Mouse (Mus musculus) heart, adult 2 months (tissue): ENCODE results near the gene Angel2. TPM values are rescaled to one million over a fixed set of nuclear protein-coding genes. Genes with fewer than 3 reads are reported as not detected.

ENCODE experiments used
- DNase-seq, 2 experiments: peaks; one replicate each; pipeline ENCODE4 v3.0.0; 2021
- H3K27ac ChIP-seq: fragments of 200-600 bp; 2 replicates; pipeline ENCODE4 v1.8.1; 2022
- H3K27me3 ChIP-seq: fragments of 200-500 bp; 2 replicates; pipeline ENCODE4 v1.6.1; 2012; ENCODE audit warnings: mild to moderate bottlenecking, low read length, inconsistent platforms, mixed read lengths; ENCODE audit not compliant: control insufficient read depth, insufficient read depth
- H3K36me3 ChIP-seq: fragments of 200-500 bp; 2 replicates; pipeline ENCODE4 v1.6.1; 2012; ENCODE audit warnings: low read length, inconsistent platforms; ENCODE audit not compliant: control insufficient read depth, insufficient read depth
- H3K4me1 ChIP-seq: fragments of 200-500 bp; 2 replicates; pipeline ENCODE4 v1.6.1; 2011; ENCODE audit warnings: low read length; ENCODE audit not compliant: control insufficient read depth, insufficient read depth
- H3K4me3 ChIP-seq: fragments of 200-600 bp; 2 replicates; pipeline ENCODE4 v1.8.1; 2022
- H3K79me2 ChIP-seq: fragments of 200-500 bp; replicated peaks from 2 replicates; pipeline ENCODE4 v1.6.1; 2012; ENCODE audit warnings: mild to moderate bottlenecking, inconsistent platforms, low read length, moderate library complexity, mixed read lengths; ENCODE audit not compliant: control insufficient read depth, insufficient read depth
- H3K9ac ChIP-seq: fragments of 200-500 bp; 2 replicates; pipeline ENCODE4 v1.6.1; 2012; ENCODE audit warnings: low read depth, mild to moderate bottlenecking, control low read depth, inconsistent platforms, low read length, mixed read lengths
- CTCF ChIP-seq: fragments of 200-600 bp; IDR thresholded peaks from 2 replicates; pipeline ENCODE4 v1.8.1; 2022; ENCODE audit warnings: antibody characterized with exemption, mild to moderate bottlenecking, moderate library complexity
- EP300 ChIP-seq: fragments of 200-500 bp; IDR thresholded peaks from 2 replicates; pipeline ENCODE4 v1.6.1; 2011; ENCODE audit warnings: low read depth, low read length, control low read depth; ENCODE audit not compliant: insufficient read depth
- POLR2A ChIP-seq: fragments of 200-500 bp; IDR thresholded peaks from 2 replicates; pipeline ENCODE4 v1.6.1; 2011; ENCODE audit warnings: mild to moderate bottlenecking, low read depth, low read length, control low read depth; ENCODE audit not compliant: insufficient read depth
- WGBS: fragments of 180-500 bp; shearing (Covaris S2); methylation state at CpG from one replicate; pipeline ENCODE4 v1.1.7; 2018; 5-methylcytosine and 5-hydroxymethylcytosine counted together
- intact Hi-C: fragments of 180-260 bp; cut with DNase I; formaldehyde crosslinking; loops from one replicate; pipeline ENCODE4 v1.15.1; 2025
- polyA plus RNA-seq: library from polyadenylated mRNA; depleted of rRNA; stranded (reverse); fragments of >200 nt; gene quantifications from 2 replicates; pipeline ENCODE4 v1.2.3, GENCODE M21; 2012
- total RNA-seq, 2 experiments: library from RNA; stranded (reverse); gene quantifications; 2 replicates each; pipeline ENCODE4 v1.2.3; 2021

Gene Angel2
- total and polyA plus RNA-seq, 3 experiments, result 18.5 to 28.0 (median 27.7) TPM

DNA sequence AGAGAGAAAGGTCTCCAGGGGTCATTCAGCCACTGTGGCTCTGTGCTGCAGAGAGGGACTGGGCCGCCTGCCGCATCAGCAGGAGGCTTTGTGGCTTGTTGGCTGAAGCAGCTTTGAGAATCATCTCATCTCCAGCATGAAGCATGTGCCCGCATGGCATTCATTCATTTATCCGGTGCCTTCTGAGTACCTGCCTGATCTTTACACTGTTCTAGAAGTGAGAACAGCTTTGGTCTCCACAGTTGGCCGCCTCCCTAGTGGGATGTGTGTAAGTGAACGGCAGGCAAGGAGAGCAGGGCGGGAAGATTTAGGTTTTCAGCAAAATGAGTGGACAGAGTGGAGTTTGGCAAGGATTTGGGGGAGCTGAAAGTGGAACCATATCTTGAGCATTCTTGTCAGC, 14.9 kb downstream of the Angel2 start:
- Histone ChIP-seq H3K27ac (no peak overlapping the region), H3K4me3 (no peak overlapping the region), H3K4me1 (no peaks in the 10 kb centered on the region), H3K36me3 (peaks cover 2% of the 10 kb centered on the region), H3K9ac (no peak overlapping the region), H3K27me3 (no peaks in the 10 kb centered on the region), H3K79me2 (no peaks in the 10 kb centered on the region)
- 89% methylated on average over 7 of the region's 7 CpGs for WGBS
- intact Hi-C loops, result loop anchor here (5.0 kb wide), 1 partner anchor 337 kb away; no protein-coding TSS in a partner anchor
- TF ChIP-seq CTCF (no peak), EP300 (no peak), POLR2A (no peak)
- DNase-seq, result no peak

DNA sequence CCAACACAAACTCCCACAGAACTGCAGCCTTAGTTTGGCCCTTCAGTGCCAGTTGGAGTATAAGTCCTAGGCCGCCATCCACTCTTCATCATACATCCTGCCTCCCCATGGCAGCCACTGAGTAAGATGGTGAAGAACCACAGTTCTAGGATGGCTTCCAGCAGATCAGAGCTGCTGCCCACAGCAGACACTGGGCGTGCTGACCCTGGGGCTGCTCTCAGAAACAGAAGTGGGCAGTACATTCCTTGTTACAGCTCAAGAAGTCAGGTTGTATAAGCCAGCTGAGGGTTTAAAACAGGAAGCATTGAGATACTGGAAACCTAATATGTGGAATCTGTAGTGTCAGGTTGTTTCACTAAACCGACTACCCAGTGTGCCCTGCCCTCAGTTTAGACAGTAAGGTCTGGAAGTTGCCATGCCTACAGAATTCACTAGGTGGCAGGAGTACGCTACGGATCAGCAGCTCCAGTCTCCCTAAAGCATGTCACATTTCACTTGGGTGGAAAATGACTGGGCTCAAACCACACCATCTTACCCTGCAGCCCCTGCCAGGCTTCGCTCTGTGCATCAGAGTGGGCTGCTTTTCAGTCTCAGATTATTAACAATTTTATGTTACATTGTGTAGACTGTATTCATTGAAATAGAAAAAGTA, 19.3 kb downstream of the Angel2 start:
- Histone ChIP-seq H3K4me1 (no peaks in the 10 kb centered on the region), H3K4me3 (no peak overlapping the region), H3K36me3 (no peaks in the 10 kb centered on the region; the same call in 1 of the 2 replicates), H3K9ac (no peak overlapping the region), H3K27me3 (no peaks in the 10 kb centered on the region), H3K79me2 (no peaks in the 10 kb centered on the region), H3K27ac (no peak overlapping the region)
- DNase-seq, result peak; percentile 65 to 80
- intact Hi-C loops, result loop anchor here (1.0 to 5.0 kb wide), 4 partner anchors 81 to 333 kb away; no protein-coding TSS in a partner anchor
- WGBS, result 43% methylated on average over 6 of the region's 6 CpGs
- TF ChIP-seq CTCF (peak; percentile 96), EP300 (peak; percentile 92; the same call in 1 of the 2 replicates), POLR2A (no peak)

DNA sequence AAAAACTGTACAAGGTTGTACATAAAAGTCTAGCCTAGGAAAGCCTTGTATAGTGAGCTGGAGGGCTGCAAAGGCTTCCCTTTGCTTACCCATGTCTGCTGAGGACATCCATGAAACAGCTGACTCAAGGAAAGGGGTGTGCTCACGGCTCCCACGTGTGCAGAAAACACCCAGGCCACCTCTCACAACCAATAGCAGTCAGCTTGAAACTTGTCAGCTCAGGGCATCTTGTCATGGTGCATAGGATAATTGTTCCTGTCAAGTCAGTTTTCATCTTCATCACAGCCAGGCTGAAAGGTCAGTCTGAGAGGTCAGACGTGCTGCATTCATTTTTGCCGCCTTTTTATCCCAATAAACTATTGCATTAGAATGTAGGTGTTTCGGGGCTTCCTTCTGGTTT, 23.1 kb downstream of the Angel2 start:
- Histone ChIP-seq H3K27ac (no peak overlapping the region), H3K36me3 (no peaks in the 10 kb centered on the region), H3K4me1 (no peaks in the 10 kb centered on the region), H3K9ac (no peak overlapping the region), H3K4me3 (no peak overlapping the region), H3K27me3 (no peaks in the 10 kb centered on the region), H3K79me2 (no peaks in the 10 kb centered on the region)
- WGBS, result 78% methylated on average over 5 of the region's 5 CpGs
- intact Hi-C loops, result no loop called here
- TF ChIP-seq CTCF (no peak), EP300 (no peak)
- no peak for DNase-seq

DNA sequence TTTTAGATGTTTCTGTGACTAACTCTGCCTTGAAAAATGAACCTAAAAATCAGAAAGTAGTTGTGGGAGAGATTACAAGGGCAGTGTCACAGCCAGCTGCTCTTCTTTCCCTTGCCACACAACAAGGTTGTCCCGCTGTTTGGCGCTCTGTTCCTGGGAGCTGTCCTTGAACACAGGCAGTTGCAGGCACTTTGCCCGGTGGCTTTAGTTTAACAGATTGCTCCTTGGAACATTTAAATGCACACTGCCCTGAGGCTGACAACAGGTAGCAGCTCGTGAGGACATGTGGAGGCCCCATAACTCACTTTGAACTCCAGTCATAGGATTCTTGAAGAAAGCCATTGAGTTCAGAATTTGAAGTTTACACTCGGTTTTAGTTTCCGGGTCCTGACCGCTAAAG, 23.5 kb downstream of the Angel2 start:
- H3K36me3 ChIP-seq, result no peaks in the 10 kb centered on the region
- intact Hi-C loops, result no loop called here

DNA sequence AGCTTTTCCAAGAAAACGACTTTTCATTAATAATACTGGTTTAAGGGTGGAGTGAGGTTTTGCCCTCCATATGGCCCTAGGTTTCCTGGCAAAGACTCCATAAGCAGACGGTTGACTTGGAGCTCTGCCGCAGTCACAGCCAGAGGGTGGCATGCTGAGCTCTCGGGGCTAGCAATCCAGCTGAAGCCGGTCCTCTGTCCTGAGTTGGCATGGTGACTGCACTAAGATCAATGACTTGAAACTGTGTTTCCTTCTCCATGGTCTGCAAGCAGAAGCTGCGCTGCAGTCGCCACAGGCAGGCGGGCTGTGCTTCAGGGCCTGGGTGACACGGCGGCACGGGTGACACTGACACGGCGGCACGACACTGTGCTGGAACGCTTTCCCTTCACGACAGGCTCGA, 23.9 kb downstream of the Angel2 start:
- no peak for TF ChIP-seq POLR2A
- Histone ChIP-seq H3K9ac (no peak overlapping the region), H3K4me3 (no peak overlapping the region), H3K79me2 (no peaks in the 10 kb centered on the region), H3K27ac (no peak overlapping the region), H3K27me3 (no peaks in the 10 kb centered on the region), H3K4me1 (no peaks in the 10 kb centered on the region), H3K36me3 (no peaks in the 10 kb centered on the region)
- intact Hi-C loops, result no loop called here
- 83% methylated on average over 17 of the region's 17 CpGs for WGBS
- DNase-seq, result no peak

More for the DNA sequence above, 23.5 kb downstream of the Angel2 start:
- H3K4me1 ChIP-seq, result no peaks in the 10 kb centered on the region
- 73% methylated on average over 7 of the region's 7 CpGs for WGBS
- TF ChIP-seq EP300 (no peak), CTCF (no peak), POLR2A (no peak)
- no peaks in the 10 kb centered on the region for H3K27me3 ChIP-seq
- no peak overlapping the region for H3K9ac ChIP-seq
- no peak for DNase-seq
- H3K4me3 ChIP-seq, result no peak overlapping the region
- no peaks in the 10 kb centered on the region for H3K79me2 ChIP-seq
- no peak overlapping the region for H3K27ac ChIP-seq

DNA sequence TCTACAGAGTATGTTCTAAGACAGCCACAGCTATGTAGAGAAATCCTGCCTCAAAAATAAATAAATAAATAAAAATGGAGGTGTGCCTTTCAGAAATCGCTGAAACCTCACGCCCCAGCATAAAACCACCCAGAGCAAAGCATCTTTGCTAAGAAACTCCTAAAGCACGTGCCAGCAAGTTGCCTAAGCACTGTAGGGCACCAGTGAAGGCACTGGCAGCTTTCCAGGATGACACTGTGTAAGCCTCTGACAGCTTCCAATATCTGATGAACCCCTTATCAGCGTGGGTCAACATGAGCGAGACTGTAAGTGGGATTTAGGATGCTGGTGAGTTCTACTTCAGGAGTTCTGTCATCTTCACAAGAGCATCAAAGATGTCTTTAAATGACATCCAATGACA, 26.1 kb downstream of the Angel2 start:
- Histone ChIP-seq H3K79me2 (no peaks in the 10 kb centered on the region), H3K4me1 (no peaks in the 10 kb centered on the region), H3K4me3 (no peak overlapping the region), H3K9ac (no peak overlapping the region), H3K27ac (no peak overlapping the region), H3K36me3 (no peaks in the 10 kb centered on the region), H3K27me3 (no peaks in the 10 kb centered on the region)
- TF ChIP-seq POLR2A (no peak), EP300 (no peak), CTCF (no peak)
- intact Hi-C loops, result no loop called here
- DNase-seq, result no peak
- 77% methylated on average over 5 of the region's 5 CpGs for WGBS
